Mouse (Mus musculus) bone marrow macrophage, adult 2 months (primary cell): ENCODE data around the gene Slc22a23.

Experiments used
- CTCF ChIP-seq: IDR thresholded peaks from 2 replicates; pipeline ENCODE4 v1.5.1; 2012; ENCODE audit warnings: low read depth, mild to moderate bottlenecking, low read length, moderate library complexity
- POLR2A ChIP-seq: IDR thresholded peaks from 2 replicates; pipeline ENCODE4 v1.6.1; 2012; ENCODE audit warnings: mild to moderate bottlenecking, low read depth, low read length, borderline replicate concordance

DNA sequence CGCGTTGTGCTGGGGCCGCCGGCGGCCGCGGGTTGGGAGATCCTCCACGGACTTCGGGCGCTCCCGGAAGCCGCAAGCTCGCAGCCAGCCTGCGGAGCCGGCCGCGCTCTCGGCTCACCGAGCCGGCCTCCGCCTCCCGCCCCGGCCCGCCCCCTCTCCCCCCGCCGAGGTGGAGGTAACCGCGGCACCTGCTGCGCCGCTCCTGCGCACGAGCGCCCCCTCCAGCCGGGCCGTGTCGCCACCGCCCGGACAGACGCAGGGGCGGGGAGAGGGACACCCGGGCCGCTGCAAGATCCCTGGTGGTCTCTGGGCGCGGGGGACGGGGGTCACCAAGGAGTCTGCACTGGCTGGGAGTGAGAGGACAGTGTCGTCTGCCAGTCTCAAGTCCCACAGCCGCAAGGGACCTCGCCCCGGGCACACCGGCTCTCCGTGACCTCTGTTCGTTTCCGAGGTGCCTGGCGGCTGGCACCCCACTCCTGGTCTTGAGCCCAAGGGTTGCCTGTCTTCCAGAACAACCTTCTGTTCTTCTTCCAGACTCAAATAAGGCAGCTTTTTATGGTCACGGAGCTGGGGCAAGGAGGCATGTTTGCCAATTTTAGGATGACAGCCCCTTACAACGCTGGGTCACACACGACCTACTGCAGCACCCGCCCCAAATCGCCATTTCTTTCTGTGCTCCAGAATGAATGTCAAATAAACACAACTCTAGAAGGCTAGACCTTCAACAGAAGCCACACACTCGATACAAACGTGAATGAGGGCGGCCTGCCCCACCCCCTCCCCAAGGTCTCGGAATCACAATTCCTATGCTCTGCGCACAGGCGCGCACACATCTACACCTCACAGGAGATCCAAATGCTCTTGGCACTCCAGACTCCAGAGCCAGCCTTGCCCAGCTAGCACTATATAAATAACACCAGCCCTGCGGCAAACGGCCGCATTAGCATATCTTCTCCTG is at the start of gene Slc22a23:
- TF ChIP-seq CTCF (no peak), POLR2A (no peak)
